Mouse (Mus musculus): Measurements from ENCODE around the gene Nrp1.

The Nrp1 gene

GRCm38 (mm10) chr8:128419984-128420383 lies 61.6 kb downstream of the Nrp1 start:
- DNase-seq (ENCODE audit: low spot score), result no peak

GRCm38 (mm10) chr8:128420402-128420801 lies 62.0 kb downstream of the Nrp1 start:
- no peak for DNase-seq (ENCODE audit: low spot score)

- no peak for DNase-seq (ENCODE audit: low spot score)
Observed at GRCm38 (mm10) chr8:128423813-128424212, 65.4 kb downstream of the Nrp1 start.

GRCm38 (mm10) chr8:128424626-128425333 lies 66.4 kb downstream of the Nrp1 start:
- peak; percentile 71 for DNase-seq (ENCODE audit: low spot score)

- no peak for DNase-seq (ENCODE audit: low spot score)
Observed at GRCm38 (mm10) chr8:128427071-128427470, 68.7 kb downstream of the Nrp1 start.

- DNase-seq (ENCODE audit: low spot score), result no peak
Observed at GRCm38 (mm10) chr8:128428971-128429370, 70.6 kb downstream of the Nrp1 start.

GRCm38 (mm10) chr8:128431082-128431481 lies 72.7 kb downstream of the Nrp1 start:
- DNase-seq (ENCODE audit: low spot score), result no peak

- DNase-seq (ENCODE audit: low spot score), result no peak
Observed at GRCm38 (mm10) chr8:128435749-128436148, 77.3 kb downstream of the Nrp1 start.

GRCm38 (mm10) chr8:128437156-128437825 lies 78.9 kb downstream of the Nrp1 start:
- no peak for DNase-seq (ENCODE audit: low spot score)

- DNase-seq (ENCODE audit: low spot score), result no peak
Observed at GRCm38 (mm10) chr8:128441407-128441806, 83.0 kb downstream of the Nrp1 start.

GRCm38 (mm10) chr8:128445596-128445995 lies 87.2 kb downstream of the Nrp1 start:
- DNase-seq (ENCODE audit: low spot score), result no peak

GRCm38 (mm10) chr8:128446636-128447035 lies 88.2 kb downstream of the Nrp1 start:
- DNase-seq (ENCODE audit: low spot score), result no peak

- no peak for DNase-seq (ENCODE audit: low spot score)
Observed at GRCm38 (mm10) chr8:128447320-128447719, 88.9 kb downstream of the Nrp1 start.

- no peak for DNase-seq (ENCODE audit: low spot score)
Observed at GRCm38 (mm10) chr8:128450390-128451032, 92.1 kb downstream of the Nrp1 start.

- no peak for DNase-seq (ENCODE audit: low spot score)
Observed at GRCm38 (mm10) chr8:128451121-128451520, 92.7 kb downstream of the Nrp1 start.

- no peak for DNase-seq (ENCODE audit: low spot score)
Observed at GRCm38 (mm10) chr8:128453471-128453870, 95.1 kb downstream of the Nrp1 start.

GRCm38 (mm10) chr8:128454026-128454425 lies 95.6 kb downstream of the Nrp1 start:
- no peak for DNase-seq (ENCODE audit: low spot score)

GRCm38 (mm10) chr8:128457277-128457676 lies 98.9 kb downstream of the Nrp1 start:
- DNase-seq (ENCODE audit: low spot score), result no peak

- no peak for DNase-seq (ENCODE audit: low spot score)
Observed at GRCm38 (mm10) chr8:128459704-128460103, 101.3 kb downstream of the Nrp1 start.

GRCm38 (mm10) chr8:128461716-128462115 lies 103.3 kb downstream of the Nrp1 start:
- DNase-seq (ENCODE audit: low spot score), result no peak

GRCm38 (mm10) chr8:128463162-128463561 lies 104.8 kb downstream of the Nrp1 start:
- no peak for DNase-seq (ENCODE audit: low spot score)

GRCm38 (mm10) chr8:128464056-128464623 lies 105.7 kb downstream of the Nrp1 start:
- no peak for DNase-seq (ENCODE audit: low spot score)

GRCm38 (mm10) chr8:128465553-128465952 lies 107.1 kb downstream of the Nrp1 start:
- DNase-seq (ENCODE audit: low spot score), result no peak

Data from embryo, embryonic 10 days (tissue).